Mouse (Mus musculus) olfactory bulb, adult 2 months (tissue): ENCODE data around the gene Gramd2. TPM values are rescaled to one million over a fixed set of nuclear protein-coding genes. Genes with fewer than 3 reads are reported as not detected.
A peak's percentile ranks its signal among the peaks of the same experiment; 100 is the strongest.

Experiments used
- H3K27ac ChIP-seq: fragments of 200-500 bp; 2 replicates; pipeline ENCODE4 v1.5.1; 2012; ENCODE audit warnings: low read depth, low read length; ENCODE audit not compliant: insufficient read depth
- H3K4me1 ChIP-seq: fragments of 200-500 bp; 2 replicates; pipeline ENCODE4 v1.6.1; 2012; ENCODE audit warnings: low read length; ENCODE audit not compliant: control insufficient read depth, insufficient read depth
- H3K4me3 ChIP-seq: fragments of 200-500 bp; 2 replicates; pipeline ENCODE4 v1.5.1; 2012; ENCODE audit warnings: mild to moderate bottlenecking, low read depth, low read length, moderate library complexity; ENCODE audit not compliant: insufficient read depth
- CTCF ChIP-seq: fragments of 200-500 bp; IDR thresholded peaks from 2 replicates; pipeline ENCODE4 v1.5.1; 2012; ENCODE audit warnings: low read depth, mild to moderate bottlenecking, low read length, moderate library complexity; ENCODE audit not compliant: insufficient read depth
- POLR2A ChIP-seq: fragments of 200-500 bp; IDR thresholded peaks from 2 replicates; pipeline ENCODE4 v1.6.1; 2012; ENCODE audit warnings: mild to moderate bottlenecking, low read depth, low read length, moderate library complexity; ENCODE audit not compliant: insufficient read depth
- WGBS: fragments of 180-500 bp; shearing (Covaris S2); methylation state at CpG from one replicate; pipeline ENCODE4 v1.1.7; 2018; 5-methylcytosine and 5-hydroxymethylcytosine counted together
- polyA plus RNA-seq: library from polyadenylated mRNA; stranded (reverse); fragments of >200 nt; gene quantifications from 2 replicates; pipeline ENCODE4 v1.2.4, GENCODE M21; 2012; ENCODE audit warnings: low replicate concordance; ENCODE audit not compliant: missing spikeins, insufficient read depth, insufficient read length

Gramd2 gene
- polyA plus RNA-seq, 1 experiment, result not detected

GRCm38 (mm10) chr9:59678313-59678712 is 1.6 kb upstream of the Gramd2 start:
- Histone ChIP-seq H3K4me1 (peaks cover 10% of the 10 kb centered on the region), H3K27ac (no peak overlapping the region), H3K4me3 (no peak overlapping the region)
- 4% methylated on average over 1 of the region's 1 CpGs for WGBS
- TF ChIP-seq POLR2A, result no peak
- TF ChIP-seq CTCF, result no peak

- Histone ChIP-seq H3K27ac (no peak overlapping the region), H3K4me3 (peak overlapping the region; percentile 58), H3K4me1 (peaks cover 7% of the 10 kb centered on the region)
- WGBS, result 19% methylated on average over 16 of the region's 16 CpGs
- TF ChIP-seq POLR2A, result no peak
- TF ChIP-seq CTCF, result no peak
Observed at GRCm38 (mm10) chr9:59680534-59680875, 561 bp downstream of the Gramd2 start.

- 80% methylated on average over 2 of the region's 2 CpGs for WGBS
Observed at GRCm38 (mm10) chr9:59684020-59684419, 4.1 kb downstream of the Gramd2 start.

GRCm38 (mm10) chr9:59687416-59688046 is 7.6 kb downstream of the Gramd2 start:
- no peak overlapping the region for H3K27ac ChIP-seq
- H3K4me1 ChIP-seq, result peaks cover 10% of the 10 kb centered on the region
- 47% methylated on average over 6 of the region's 6 CpGs for WGBS
- no peak for TF ChIP-seq CTCF
- no peak for TF ChIP-seq POLR2A
- H3K4me3 ChIP-seq, result no peak overlapping the region

More at GRCm38 (mm10) chr9:59684020-59684419, 4.1 kb downstream of the Gramd2 start:
- TF ChIP-seq POLR2A, result no peak
- TF ChIP-seq CTCF, result no peak
- H3K4me3 ChIP-seq, result no peak overlapping the region
- H3K4me1 ChIP-seq, result peaks cover 7% of the 10 kb centered on the region
- no peak overlapping the region for H3K27ac ChIP-seq

GRCm38 (mm10) chr9:59691635-59692094 is 11.7 kb downstream of the Gramd2 start:
- no peak overlapping the region for H3K27ac ChIP-seq
- H3K4me3 ChIP-seq, result peak overlapping the region; percentile 49
- peaks cover 10% of the 10 kb centered on the region for H3K4me1 ChIP-seq
- TF ChIP-seq POLR2A, result no peak
- WGBS, result 2% methylated on average over 23 of the region's 23 CpGs

GRCm38 (mm10) chr9:59692145-59692544 is 12.2 kb downstream of the Gramd2 start:
- Histone ChIP-seq H3K27ac (0 out of 2 replicates have a peak overlapping the region, but pooled peaks have one; percentile 18), H3K4me1 (peaks cover 10% of the 10 kb centered on the region), H3K4me3 (peak overlapping the region; percentile 49)
- WGBS, result 18% methylated on average over 9 of the region's 9 CpGs
- TF ChIP-seq CTCF, result no peak
- no peak for TF ChIP-seq POLR2A

GRCm38 (mm10) chr9:59694571-59695450 is 14.9 kb downstream of the Gramd2 start:
- H3K4me3 ChIP-seq, result no peak overlapping the region
- H3K27ac ChIP-seq, result no peak overlapping the region
- H3K4me1 ChIP-seq, result peaks cover 10% of the 10 kb centered on the region
- WGBS, result 74% methylated on average over 16 of the region's 16 CpGs
- TF ChIP-seq CTCF, result no peak
- no peak for TF ChIP-seq POLR2A

- peaks cover 10% of the 10 kb centered on the region for H3K4me1 ChIP-seq
- no peak overlapping the region for H3K4me3 ChIP-seq
- H3K27ac ChIP-seq, result no peak overlapping the region
- WGBS, result 43% methylated on average over 3 of the region's 3 CpGs
- no peak for TF ChIP-seq CTCF
- TF ChIP-seq POLR2A, result no peak
Observed at GRCm38 (mm10) chr9:59695451-59695813, 15.5 kb downstream of the Gramd2 start.

- Histone ChIP-seq H3K4me1 (peaks cover 10% of the 10 kb centered on the region), H3K27ac (no peak overlapping the region), H3K4me3 (no peak overlapping the region)
- 89% methylated on average over 3 of the region's 3 CpGs for WGBS
- TF ChIP-seq CTCF, result no peak
- no peak for TF ChIP-seq POLR2A
Observed at GRCm38 (mm10) chr9:59696381-59696780, 16.4 kb downstream of the Gramd2 start.
